Mouse (Mus musculus): Measurements from ENCODE around the gene Taar7b. TPM values are rescaled to one million over a fixed set of nuclear protein-coding genes. Genes with fewer than 3 reads are reported as not detected.
A peak's percentile ranks its signal among the peaks of the same experiment; 100 is the strongest.

Taar7b gene
- polyA plus RNA-seq, 1 experiment, result not detected

- Histone ChIP-seq H3K4me3 (ENCODE audit: low read depth, low read length) (no peak within 1 kb of the TSS), H3K27me3 (ENCODE audit: control insufficient read depth, insufficient read depth, low read length, poor library complexity, severe bottlenecking) (no peaks in the 10 kb centered on the region), H3K36me3 (ENCODE audit: control insufficient read depth, insufficient read depth, low read length, poor library complexity, severe bottlenecking) (no peaks in the 10 kb centered on the region), H3K9ac (ENCODE audit: low read depth, poor library complexity, severe bottlenecking) (no peak within 1 kb of the TSS), H3K4me1 (ENCODE audit: control insufficient read depth, insufficient read depth, low read length) (no peaks in the 10 kb centered on the region), H3K27ac (ENCODE audit: insufficient read depth, low read length) (no peak within 1 kb of the TSS), H3K9me3 (replicated peaks; ENCODE audit: control insufficient read depth, insufficient read depth, low read length, poor library complexity, severe bottlenecking) (no peaks in the 10 kb centered on the region)
- TF ChIP-seq EP300 (IDR thresholded peaks at IDR 0.05; ENCODE audit: insufficient read depth, low read depth, low read length) (no peak), POLR2A (IDR thresholded peaks at IDR 0.05; ENCODE audit: insufficient read depth, low read length) (no peak)
These were observed 29.0 kb upstream of the Taar7b start, which contains the start of gene Taar5 for GRCm38 (mm10) chr10:23970656-23971165. TSS of gene Taar5 (plus strand) at chr10:23970706.

GRCm38 (mm10) chr10:23971256-23971655 lies 28.5 kb upstream of the Taar7b start:
- Histone ChIP-seq H3K27me3 (ENCODE audit: control insufficient read depth, insufficient read depth, low read length, poor library complexity, severe bottlenecking) (no peaks in the 10 kb centered on the region), H3K4me3 (ENCODE audit: low read depth, low read length) (no peak overlapping the region), H3K9ac (ENCODE audit: low read depth, poor library complexity, severe bottlenecking) (no peak overlapping the region), H3K4me1 (ENCODE audit: control insufficient read depth, insufficient read depth, low read length) (no peaks in the 10 kb centered on the region), H3K9me3 (replicated peaks; ENCODE audit: control insufficient read depth, insufficient read depth, low read length, poor library complexity, severe bottlenecking) (no peaks in the 10 kb centered on the region), H3K27ac (ENCODE audit: insufficient read depth, low read length) (no peak overlapping the region), H3K36me3 (ENCODE audit: control insufficient read depth, insufficient read depth, low read length, poor library complexity, severe bottlenecking) (no peaks in the 10 kb centered on the region)
- TF ChIP-seq EP300 (IDR thresholded peaks at IDR 0.05; ENCODE audit: insufficient read depth, low read depth, low read length), result no peak
- no peak for TF ChIP-seq POLR2A (IDR thresholded peaks at IDR 0.05; ENCODE audit: insufficient read depth, low read length)
- TF ChIP-seq CTCF (IDR thresholded peaks at IDR 0.05; ENCODE audit: low read depth, low read length), result no peak

DNA sequence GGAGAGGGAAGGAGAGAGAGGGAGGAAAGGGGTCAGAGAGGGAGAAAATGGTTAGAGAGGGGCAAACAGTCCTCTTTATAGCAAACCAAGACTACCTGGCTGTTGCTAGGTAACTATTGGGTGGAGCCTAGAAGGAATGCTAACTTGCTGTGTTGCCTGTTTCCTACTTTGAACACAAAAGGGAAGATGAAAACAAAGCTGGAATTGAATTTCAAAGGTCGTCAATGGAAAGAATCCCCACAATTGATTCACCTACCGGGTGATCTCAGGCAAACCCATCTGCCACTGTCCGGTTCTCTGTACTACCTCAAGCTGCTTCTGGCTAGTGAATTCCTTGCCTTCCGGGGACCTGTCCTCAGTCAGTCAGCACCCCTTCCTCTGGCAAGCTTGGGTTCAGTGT lies 21.8 kb upstream of the Taar7b start:
- H3K9ac ChIP-seq (ENCODE audit: low read depth, poor library complexity, severe bottlenecking), result no peak overlapping the region
- no peak overlapping the region for H3K4me3 ChIP-seq (ENCODE audit: low read depth, low read length)
- no peaks in the 10 kb centered on the region for H3K4me1 ChIP-seq (ENCODE audit: control insufficient read depth, insufficient read depth, low read length)
- no peaks in the 10 kb centered on the region for H3K36me3 ChIP-seq (ENCODE audit: control insufficient read depth, insufficient read depth, low read length, poor library complexity, severe bottlenecking)
- no peaks in the 10 kb centered on the region; the same call in 1 of the 2 replicates for H3K9me3 ChIP-seq (replicated peaks; ENCODE audit: control insufficient read depth, insufficient read depth, low read length, poor library complexity, severe bottlenecking)
- TF ChIP-seq POLR2A (IDR thresholded peaks at IDR 0.05; ENCODE audit: insufficient read depth, low read length) (no peak), EP300 (IDR thresholded peaks at IDR 0.05; ENCODE audit: insufficient read depth, low read depth, low read length) (peak; percentile 63)
- H3K27ac ChIP-seq (ENCODE audit: insufficient read depth, low read length), result no peak overlapping the region
- no peaks in the 10 kb centered on the region for H3K27me3 ChIP-seq (ENCODE audit: control insufficient read depth, insufficient read depth, low read length, poor library complexity, severe bottlenecking)

GRCm38 (mm10) chr10:23978901-23979705 lies 20.6 kb upstream of the Taar7b start:
- no peak overlapping the region for H3K27ac ChIP-seq (ENCODE audit: insufficient read depth, low read length)
- no peaks in the 10 kb centered on the region; the same call in 1 of the 2 replicates for H3K9me3 ChIP-seq (replicated peaks; ENCODE audit: control insufficient read depth, insufficient read depth, low read length, poor library complexity, severe bottlenecking)
- H3K4me1 ChIP-seq (ENCODE audit: control insufficient read depth, insufficient read depth, low read length), result no peaks in the 10 kb centered on the region
- H3K4me3 ChIP-seq (ENCODE audit: low read depth, low read length), result no peak overlapping the region
- H3K27me3 ChIP-seq (ENCODE audit: control insufficient read depth, insufficient read depth, low read length, poor library complexity, severe bottlenecking), result no peaks in the 10 kb centered on the region
- H3K9ac ChIP-seq (ENCODE audit: low read depth, poor library complexity, severe bottlenecking), result no peak overlapping the region
- H3K36me3 ChIP-seq (ENCODE audit: control insufficient read depth, insufficient read depth, low read length, poor library complexity, severe bottlenecking), result no peaks in the 10 kb centered on the region
- TF ChIP-seq CTCF (IDR thresholded peaks at IDR 0.05; ENCODE audit: low read depth, low read length), result peak; percentile 94
- TF ChIP-seq EP300 (IDR thresholded peaks at IDR 0.05; ENCODE audit: insufficient read depth, low read depth, low read length), result peak; percentile 51; the same call in 1 of the 2 replicates
- no peak for TF ChIP-seq POLR2A (IDR thresholded peaks at IDR 0.05; ENCODE audit: insufficient read depth, low read length)

DNA sequence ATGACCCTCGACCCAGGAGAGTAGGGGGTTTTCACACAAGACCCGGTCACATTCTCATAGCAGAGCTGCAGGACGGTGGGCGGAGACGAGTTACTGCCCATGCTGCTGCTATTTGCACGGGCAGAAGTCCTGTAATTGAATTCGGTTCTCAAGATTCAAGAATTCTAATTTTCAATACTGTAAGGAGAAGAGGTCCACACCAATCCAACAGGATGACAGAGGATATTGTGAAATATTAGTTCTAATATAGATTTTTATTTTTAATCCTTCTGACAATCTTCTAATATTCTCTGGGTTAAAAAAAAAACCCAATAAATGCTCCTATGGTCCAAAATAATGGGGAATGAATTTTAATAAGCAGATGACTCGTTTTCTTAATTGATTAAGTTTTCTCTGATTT lies 14.2 kb upstream of the Taar7b start, which contains the start of gene Taar6:
Gene Taar6, minus strand, starts transcription at position 101 of the 400 bp plus-strand sequence.
- Histone ChIP-seq H3K9me3 (replicated peaks; ENCODE audit: control insufficient read depth, insufficient read depth, low read length, poor library complexity, severe bottlenecking) (no peaks in the 10 kb centered on the region; the same call in 1 of the 2 replicates), H3K27me3 (ENCODE audit: control insufficient read depth, insufficient read depth, low read length, poor library complexity, severe bottlenecking) (no peaks in the 10 kb centered on the region), H3K4me3 (ENCODE audit: low read depth, low read length) (no peak within 1 kb of the TSS), H3K36me3 (ENCODE audit: control insufficient read depth, insufficient read depth, low read length, poor library complexity, severe bottlenecking) (no peaks in the 10 kb centered on the region), H3K4me1 (ENCODE audit: control insufficient read depth, insufficient read depth, low read length) (no peaks in the 10 kb centered on the region), H3K9ac (ENCODE audit: low read depth, poor library complexity, severe bottlenecking) (no peak within 1 kb of the TSS), H3K27ac (ENCODE audit: insufficient read depth, low read length) (no peak within 1 kb of the TSS)
- no peak for TF ChIP-seq POLR2A (IDR thresholded peaks at IDR 0.05; ENCODE audit: insufficient read depth, low read length)
- TF ChIP-seq CTCF (IDR thresholded peaks at IDR 0.05; ENCODE audit: low read depth, low read length), result no peak
- no peak for TF ChIP-seq EP300 (IDR thresholded peaks at IDR 0.05; ENCODE audit: insufficient read depth, low read depth, low read length)

- Histone ChIP-seq H3K4me1 (ENCODE audit: control insufficient read depth, insufficient read depth, low read length) (no peaks in the 10 kb centered on the region), H3K9me3 (replicated peaks; ENCODE audit: control insufficient read depth, insufficient read depth, low read length, poor library complexity, severe bottlenecking) (no peaks in the 10 kb centered on the region; the same call in 1 of the 2 replicates), H3K9ac (ENCODE audit: low read depth, poor library complexity, severe bottlenecking) (no peak overlapping the region), H3K27me3 (ENCODE audit: control insufficient read depth, insufficient read depth, low read length, poor library complexity, severe bottlenecking) (no peaks in the 10 kb centered on the region), H3K36me3 (ENCODE audit: control insufficient read depth, insufficient read depth, low read length, poor library complexity, severe bottlenecking) (no peaks in the 10 kb centered on the region), H3K27ac (ENCODE audit: insufficient read depth, low read length) (no peak overlapping the region), H3K4me3 (ENCODE audit: low read depth, low read length) (no peak overlapping the region)
- no peak for TF ChIP-seq POLR2A (IDR thresholded peaks at IDR 0.05; ENCODE audit: insufficient read depth, low read length)
- no peak for TF ChIP-seq EP300 (IDR thresholded peaks at IDR 0.05; ENCODE audit: insufficient read depth, low read depth, low read length)
- no peak for TF ChIP-seq CTCF (IDR thresholded peaks at IDR 0.05; ENCODE audit: low read depth, low read length)
These were observed 13.3 kb upstream of the Taar7b start for GRCm38 (mm10) chr10:23986419-23986818.
